9 mouse cellular contexts compared by ENCODE assay signal in genomic region chr5:51591537-51592154, GRCm38 (mm10). TPM values are rescaled to one million over a fixed set of nuclear protein-coding genes. Genes with fewer than 3 reads are reported as not detected.
DNase-seq lines count a peak whose midpoint lies in the region; ATAC-seq and TF ChIP-seq lines count a peak whose summit lies in the region.
"Had no signal": no experiment of that assay in that cellular context is flagged by ENCODE, and none has a peak within 500 bp of the region (broad histone marks: within the 10 kb centered on the region; RNA-seq: fewer than 3 reads in every experiment).

No protein-coding gene starts in this region.

- H3K9me3 ChIP-seq in hindbrain, postnatal 0 days (ENCODE audit: low read length) = no peaks in the 10 kb centered on the region
- H3K9me3 ChIP-seq in hindbrain, embryonic 11.5 days (ENCODE audit: control insufficient read depth, low read length) = no peaks in the 10 kb centered on the region
- H3K9me3 ChIP-seq in stomach, postnatal 0 days (ENCODE audit: control insufficient read depth, low read length) = no peaks in the 10 kb centered on the region

- no peaks in the 10 kb centered on the region; the same call in 1 of the 2 replicates for H3K4me1 ChIP-seq in hindbrain, postnatal 0 days (ENCODE audit: insufficient read depth, low read length)
- no peaks in the 10 kb centered on the region for H3K4me1 ChIP-seq in hindbrain, embryonic 11.5 days (replicated peaks; ENCODE audit: control insufficient read depth, insufficient read depth, low read length)
- H3K4me1 ChIP-seq in stomach, postnatal 0 days (replicated peaks; ENCODE audit: control insufficient read depth, insufficient read depth) = peaks cover 3% of the 10 kb centered on the region; the same call in 1 of the 2 replicates
- H3K4me1 ChIP-seq in thymus, adult 2 months (replicated peaks; ENCODE audit: control insufficient read depth, insufficient read depth, low read length) = no peaks in the 10 kb centered on the region

- no peak for TF ChIP-seq CTCF in hindbrain, postnatal 0 days (IDR thresholded peaks at IDR 0.05; ENCODE audit: low read depth)
- TF ChIP-seq CTCF in stomach, postnatal 0 days (IDR thresholded peaks at IDR 0.05; ENCODE audit: low read depth) = 0 out of 2 replicates have a peak, but pooled peaks have one; percentile 1
- no peak for TF ChIP-seq CTCF in layer of hippocampus, adult 2 months (conservative IDR thresholded peaks at IDR 0.05)
- no peak for TF ChIP-seq CTCF in thymus, adult 2 months (IDR thresholded peaks at IDR 0.05; ENCODE audit: borderline replicate concordance, control insufficient read depth, extremely low read depth, insufficient read depth, low read length, poor library complexity)

- DNase-seq in hindbrain, postnatal 0 days (ENCODE audit: low spot score) = peak; percentile 31
- no peak for DNase-seq in hindbrain, embryonic 11.5 days (ENCODE audit: low spot score)
- DNase-seq in heart, postnatal 25 days (ENCODE audit: low spot score) = peak; percentile 24
- DNase-seq in liver = peak; percentile 10
- peak; percentile 70 for DNase-seq in stomach, postnatal 0 days (ENCODE audit: low spot score)
- DNase-seq in left cerebral cortex, adult 18-20 months (ENCODE audit: low spot score in 2 of 2) = no peak
- DNase-seq in layer of hippocampus, adult 2 months (ENCODE audit: low spot score in 2 of 2) = no peak
- DNase-seq in thymus, adult 2 months = no peak

- 33% methylated on average over 11 of the region's 11 CpGs for WGBS in hindbrain, postnatal 0 days
- 49% methylated on average over 11 of the region's 11 CpGs for WGBS in hindbrain, embryonic 11.5 days
- WGBS in stomach, postnatal 0 days = 18% methylated on average over 11 of the region's 11 CpGs
- 83% methylated on average over 11 of the region's 11 CpGs for WGBS in thymus, adult 2 months

- H3K9ac ChIP-seq in hindbrain, postnatal 0 days (replicated peaks; ENCODE audit: low read length) = no peak overlapping the region; the same call in 1 of the 2 replicates
- no peak overlapping the region for H3K9ac ChIP-seq in hindbrain, embryonic 11.5 days (ENCODE audit: low read depth, low read length)
- H3K9ac ChIP-seq in stomach, postnatal 0 days (ENCODE audit: low read length) = no peak overlapping the region

- no peak overlapping the region for H3K27ac ChIP-seq in hindbrain, postnatal 0 days
- no peak overlapping the region for H3K27ac ChIP-seq in hindbrain, embryonic 11.5 days (ENCODE audit: low read depth, low read length)
- no peak overlapping the region for H3K27ac ChIP-seq in stomach, postnatal 0 days (replicated peaks)
- no peak overlapping the region for H3K27ac ChIP-seq in layer of hippocampus, adult 2 months
- no peak overlapping the region for H3K27ac ChIP-seq in thymus, adult 2 months (ENCODE audit: control insufficient read depth, insufficient read depth, low read length)

- no peak for TF ChIP-seq POLR2A in thymus, adult 2 months (IDR thresholded peaks at IDR 0.05; ENCODE audit: control insufficient read depth, extremely low read depth, insufficient read depth, low read length, poor library complexity)

- TF ChIP-seq EP300 in stomach, postnatal 0 days (optimal IDR thresholded peaks at IDR 0.05) = no peak

- no peaks in the 10 kb centered on the region for H3K36me3 ChIP-seq in hindbrain, postnatal 0 days (ENCODE audit: insufficient read depth, low read length)
- no peaks in the 10 kb centered on the region for H3K36me3 ChIP-seq in hindbrain, embryonic 11.5 days (ENCODE audit: control insufficient read depth, insufficient read depth, low read length)
- no peaks in the 10 kb centered on the region for H3K36me3 ChIP-seq in stomach, postnatal 0 days (ENCODE audit: control insufficient read depth, insufficient read depth, low read length)
- no peaks in the 10 kb centered on the region for H3K36me3 ChIP-seq in thymus, adult 2 months (ENCODE audit: control insufficient read depth, insufficient read depth, low read length)

- H3K27me3 ChIP-seq in hindbrain, postnatal 0 days (ENCODE audit: insufficient read depth, low read length) = no peaks in the 10 kb centered on the region
- no peaks in the 10 kb centered on the region for H3K27me3 ChIP-seq in hindbrain, embryonic 11.5 days (ENCODE audit: control insufficient read depth, insufficient read depth, low read length)
- H3K27me3 ChIP-seq in stomach, postnatal 0 days (ENCODE audit: control insufficient read depth, insufficient read depth, low read length) = no peaks in the 10 kb centered on the region
- no peaks in the 10 kb centered on the region for H3K27me3 ChIP-seq in thymus, adult 2 months (ENCODE audit: control insufficient read depth, insufficient read depth, low read length)
- H3K27me3 ChIP-seq: CH12.LX had no signal

- H3K4me3 ChIP-seq in hindbrain, postnatal 0 days (ENCODE audit: low read length) = no peak overlapping the region
- H3K4me3 ChIP-seq in hindbrain, embryonic 11.5 days (ENCODE audit: low read depth, low read length) = no peak overlapping the region
- no peak overlapping the region for H3K4me3 ChIP-seq in stomach, postnatal 0 days (ENCODE audit: low read depth, low read length)
- H3K4me3 ChIP-seq in layer of hippocampus, adult 2 months = no peak overlapping the region
- H3K4me3 ChIP-seq in thymus, adult 2 months (ENCODE audit: control insufficient read depth, insufficient read depth, low read length) = no peak overlapping the region

- no peak for ATAC-seq in hindbrain, postnatal 0 days
- ATAC-seq in hindbrain, embryonic 11.5 days (ENCODE audit: low FRiP score) = no peak
- ATAC-seq in stomach, postnatal 0 days (ENCODE audit: low FRiP score, low TSS enrichment) = peak; percentile 94

- no peak overlapping the region for H3K4me2 ChIP-seq in hindbrain, postnatal 0 days (ENCODE audit: low read depth, low read length)
- no peak overlapping the region for H3K4me2 ChIP-seq in hindbrain, embryonic 11.5 days (replicated peaks; ENCODE audit: low read depth, low read length)
- H3K4me2 ChIP-seq in stomach, postnatal 0 days (replicated peaks; ENCODE audit: low read depth) = no peak overlapping the region; the same call in 1 of the 2 replicates

- intact Hi-C loops in heart, postnatal 25 days (cut with DNase I) = loop anchor here (2.0 to 5.0 kb wide), 2 partner anchors 23 to 39 kb away; no protein-coding TSS in a partner anchor

RNA-seq across cellular contexts. Expression of gene Ppargc1a, which starts 24.1 kb away (rescaled TPM):
- total RNA-seq in hindbrain, postnatal 0 days (2014; rRNA removed) = 14.5 and 16.3 TPM in 2 replicates
- polyA plus RNA-seq in hindbrain, postnatal 0 days (2015; fragmentation: Nextera tagmentation; extraction: Ambion mirVana) = 20.3 and 22.6 TPM in 2 replicates
- 4.1 and 4.3 TPM in 2 replicates for polyA plus RNA-seq in hindbrain, embryonic 11.5 days (2014; fragmentation: Nextera tagmentation; extraction: Ambion mirVana)
- total RNA-seq in heart, postnatal 25 days (2021) = 100 to 1,000 TPM; 132 to 133 TPM
- 4.1 and 5.1 TPM in 2 replicates for polyA plus RNA-seq in stomach, postnatal 0 days (2015; fragmentation: Nextera tagmentation; extraction: Ambion mirVana)
- 10 to 100 TPM; 43.6 to 51.2 TPM for total RNA-seq in left cerebral cortex, adult 18-20 months (2021)
- total RNA-seq in layer of hippocampus, adult 2 months (2021) = 10 to 100 TPM; 40.9 to 41.8 TPM
- polyA plus RNA-seq in thymus, adult 2 months (2012; rRNA removed) = 0.57 and 1.4 TPM in 2 replicates
- total RNA-seq: CH12.LX had no signal

Comparison
In these comparisons a context has a peak if more than half of its experiments do, and no peak if none do; other contexts are left out.
1. DNase-seq: peak in hindbrain, postnatal 0 days (single experiment), heart, postnatal 25 days (single experiment), liver (single experiment) and stomach, postnatal 0 days (single experiment); none in hindbrain, embryonic 11.5 days (single experiment), left cerebral cortex, adult 18-20 months (0 of 2), layer of hippocampus, adult 2 months (0 of 2) and thymus, adult 2 months (single experiment).